Mouse (Mus musculus) embryonic facial prominence, embryonic 11.5 days (tissue): Measurements from ENCODE around the gene Nceh1. TPM values are rescaled to one million over a fixed set of nuclear protein-coding genes. Genes with fewer than 3 reads are reported as not detected.

Source experiments
- ATAC-seq: fragments of 200-750 bp; cut with Nextera tagmentation; replicated peaks from 2 replicates; pipeline ENCODE4 v1.8.0; 2017; ENCODE audit warnings: low read depth; ENCODE audit not compliant: insufficient number of reproducible peaks, low FRiP score, low TSS enrichment
- DNase-seq: peaks from one replicate; pipeline ENCODE4 v3.0.0-alpha.2; 2015; ENCODE audit warnings: low spot score
- H3K27ac ChIP-seq: fragments of 300-500 bp; sonication (generic); replicated peaks from 2 replicates; pipeline ENCODE4 v1.5.1; 2014; ENCODE audit warnings: mild to moderate bottlenecking, low read depth, low read length, control low read depth
- H3K27me3 ChIP-seq: fragments of 300-500 bp; sonication (generic); 2 replicates; pipeline ENCODE4 v1.6.1; 2014; ENCODE audit warnings: mild to moderate bottlenecking, low read length, moderate library complexity, mixed read lengths; ENCODE audit not compliant: control insufficient read depth, insufficient read depth
- H3K36me3 ChIP-seq: fragments of 300-500 bp; sonication (generic); replicated peaks from 2 replicates; pipeline ENCODE4 v1.6.1; 2014; ENCODE audit warnings: low read depth, mild to moderate bottlenecking, low read length, moderate library complexity, mixed read lengths; ENCODE audit not compliant: control insufficient read depth, insufficient read depth
- H3K4me1 ChIP-seq: fragments of 300-500 bp; sonication (generic); 2 replicates; pipeline ENCODE4 v1.6.1; 2014; ENCODE audit warnings: low read length, mixed read lengths; ENCODE audit not compliant: control insufficient read depth, insufficient read depth
- H3K4me2 ChIP-seq: fragments of 300-500 bp; sonication (generic); 2 replicates; pipeline ENCODE4 v1.6.1; 2014; ENCODE audit warnings: low read depth, mild to moderate bottlenecking, control low read depth, low read length, moderate library complexity
- H3K4me3 ChIP-seq: fragments of 300-500 bp; sonication (generic); 2 replicates; pipeline ENCODE4 v1.5.1; 2014; ENCODE audit warnings: low read depth, low read length, control low read depth
- H3K9ac ChIP-seq: fragments of 300-500 bp; sonication (generic); replicated peaks from 2 replicates; pipeline ENCODE4 v1.6.1; 2014; ENCODE audit warnings: mild to moderate bottlenecking, control low read depth, low read length
- H3K9me3 ChIP-seq: fragments of 300-500 bp; sonication (generic); replicated peaks from 2 replicates; pipeline ENCODE4 v1.6.1; 2016; ENCODE audit warnings: mild to moderate bottlenecking, low read length, inconsistent platforms, mixed read lengths; ENCODE audit not compliant: control insufficient read depth
- WGBS: fragments of 180-500 bp; shearing (Covaris S2); extraction: QIAGEN DNeasy Blood & Tissue Kit; methylation state at CpG from one replicate; pipeline ENCODE4 v1.1.7; 2014; 5-methylcytosine and 5-hydroxymethylcytosine counted together
- polyA plus RNA-seq: library from polyadenylated mRNA; unstranded; fragments of >200 nt; fragmentation: Nextera tagmentation; extraction: Ambion mirVana; gene quantifications from 2 replicates; pipeline ENCODE4 v1.2.1, GENCODE M21; 2014

The Nceh1 gene
- polyA plus RNA-seq, 1 experiment from 2014 or later: 2.2 TPM

GRCm38 (mm10) chr3:27316559-27317287, 134.0 kb downstream of the Nceh1 start, which contains the start of gene Tnfsf10:
TSS of gene Tnfsf10 (plus strand) at chr3:27317028.
- DNase-seq (no peak), ATAC-seq (no peak)
- Histone ChIP-seq H3K4me2 (no peak within 1 kb of the TSS), H3K9ac (no peak within 1 kb of the TSS), H3K4me1 (no peaks in the 10 kb centered on the region), H3K4me3 (no peak within 1 kb of the TSS), H3K27me3 (no peaks in the 10 kb centered on the region), H3K27ac (no peak within 1 kb of the TSS), H3K36me3 (no peaks in the 10 kb centered on the region), H3K9me3 (no peaks in the 10 kb centered on the region)
- 73% methylated on average over 9 of the region's 9 CpGs for WGBS

GRCm38 (mm10) chr3:27317288-27318024, 134.7 kb downstream of the Nceh1 start:
- H3K27ac ChIP-seq: no peak overlapping the region
- no peak for ATAC-seq
- 81% methylated on average over 4 of the region's 4 CpGs for WGBS
- H3K4me2 ChIP-seq: no peak overlapping the region
- no peak overlapping the region for H3K9ac ChIP-seq
- DNase-seq: no peak
- H3K4me1 ChIP-seq: no peaks in the 10 kb centered on the region
- no peak overlapping the region for H3K4me3 ChIP-seq
- no peaks in the 10 kb centered on the region for H3K36me3 ChIP-seq
- H3K9me3 ChIP-seq: no peaks in the 10 kb centered on the region
- H3K27me3 ChIP-seq: no peaks in the 10 kb centered on the region

GRCm38 (mm10) chr3:27319650-27320049, 136.9 kb downstream of the Nceh1 start:
- ATAC-seq: no peak
- 100% methylated on average over 1 of the region's 1 CpGs for WGBS
- no peak overlapping the region for H3K4me2 ChIP-seq

GRCm38 (mm10) chr3:27320613-27321495, 138.1 kb downstream of the Nceh1 start:
- Histone ChIP-seq H3K27me3 (no peaks in the 10 kb centered on the region), H3K36me3 (no peaks in the 10 kb centered on the region), H3K4me2 (no peak overlapping the region), H3K9me3 (no peaks in the 10 kb centered on the region), H3K4me3 (no peak overlapping the region), H3K4me1 (no peaks in the 10 kb centered on the region), H3K9ac (no peak overlapping the region), H3K27ac (no peak overlapping the region)
- DNase-seq: peak; percentile 10
- ATAC-seq: no peak
- 79% methylated on average over 9 of the region's 9 CpGs for WGBS

More at GRCm38 (mm10) chr3:27319650-27320049, 136.9 kb downstream of the Nceh1 start:
- no peaks in the 10 kb centered on the region for H3K27me3 ChIP-seq
- H3K9me3 ChIP-seq: no peaks in the 10 kb centered on the region
- H3K4me3 ChIP-seq: no peak overlapping the region
- no peaks in the 10 kb centered on the region for H3K4me1 ChIP-seq
- H3K27ac ChIP-seq: no peak overlapping the region
- no peak overlapping the region for H3K9ac ChIP-seq
- DNase-seq: no peak
- H3K36me3 ChIP-seq: no peaks in the 10 kb centered on the region

- no peak for DNase-seq
- WGBS: 84% methylated on average over 9 of the region's 9 CpGs
These were observed 139.8 kb downstream of the Nceh1 start for GRCm38 (mm10) chr3:27322591-27322990.

GRCm38 (mm10) chr3:27323551-27323950, 140.8 kb downstream of the Nceh1 start:
- H3K4me2 ChIP-seq: no peak overlapping the region
- no peak overlapping the region for H3K4me3 ChIP-seq
- H3K9me3 ChIP-seq: no peaks in the 10 kb centered on the region
- DNase-seq (no peak), ATAC-seq (no peak)
- WGBS: 67% methylated on average over 5 of the region's 5 CpGs
- H3K27me3 ChIP-seq: no peaks in the 10 kb centered on the region
- no peak overlapping the region for H3K27ac ChIP-seq
- no peaks in the 10 kb centered on the region for H3K36me3 ChIP-seq
- H3K9ac ChIP-seq: no peak overlapping the region
- H3K4me1 ChIP-seq: no peaks in the 10 kb centered on the region

More at GRCm38 (mm10) chr3:27322591-27322990, 139.8 kb downstream of the Nceh1 start:
- H3K27ac ChIP-seq: no peak overlapping the region
- H3K4me2 ChIP-seq: no peak overlapping the region
- no peaks in the 10 kb centered on the region for H3K27me3 ChIP-seq
- no peaks in the 10 kb centered on the region for H3K9me3 ChIP-seq
- no peak overlapping the region for H3K4me3 ChIP-seq
- H3K4me1 ChIP-seq: no peaks in the 10 kb centered on the region
- H3K36me3 ChIP-seq: no peaks in the 10 kb centered on the region
- H3K9ac ChIP-seq: no peak overlapping the region
- no peak for ATAC-seq

- 82% methylated on average over 4 of the region's 4 CpGs for WGBS
- Histone ChIP-seq H3K27me3 (no peaks in the 10 kb centered on the region), H3K4me3 (no peak overlapping the region), H3K4me2 (no peak overlapping the region), H3K27ac (no peak overlapping the region), H3K9me3 (no peaks in the 10 kb centered on the region), H3K36me3 (no peaks in the 10 kb centered on the region), H3K9ac (no peak overlapping the region), H3K4me1 (no peaks in the 10 kb centered on the region)
- ATAC-seq: no peak
- DNase-seq: no peak
These were observed 143.9 kb downstream of the Nceh1 start for GRCm38 (mm10) chr3:27326633-27327191.
